Mouse (Mus musculus) left cerebral cortex, adult 2 months (tissue): Measurements from ENCODE around the gene Ryk. TPM values are rescaled to one million over a fixed set of nuclear protein-coding genes. Genes with fewer than 3 reads are reported as not detected.
A peak's percentile ranks its signal among the peaks of the same experiment; 100 is the strongest.

ENCODE experiments used
- DNase-seq, 2 experiments: peaks; one replicate each; pipeline ENCODE4 v3.0.0; 2021 to 2022; ENCODE audit warnings: low spot score in 2 of 2, mixed read lengths in 1 of 2; ENCODE audit errors: extremely low spot score in 1 of 2
- H3K27ac ChIP-seq: fragments of 200-600 bp; 2 replicates; pipeline ENCODE4 v1.8.1; 2022
- H3K4me3 ChIP-seq: fragments of 200-600 bp; 2 replicates; pipeline ENCODE4 v1.8.1; 2022
- CTCF ChIP-seq: fragments of 200-600 bp; IDR thresholded peaks from 2 replicates; pipeline ENCODE4 v1.8.1; 2022; ENCODE audit warnings: antibody characterized with exemption, mild to moderate bottlenecking, moderate library complexity
- intact Hi-C: fragments of 180-260 bp; cut with DNase I; formaldehyde crosslinking; loops from one replicate; pipeline ENCODE4 v1.15.1; 2025
- long read RNA-seq, 2 experiments: library from polyadenylated mRNA; stranded (forward); transcript quantifications; one replicate each; pipeline ENCODE4 v2.0.0; 2021; ENCODE audit warnings: borderline mapping rate in 2 of 2
- total RNA-seq, 2 experiments: library from RNA; stranded (reverse); gene quantifications; 2 replicates each; pipeline ENCODE4 v1.2.3; 2021

Gene Ryk
- total RNA-seq: 10 to 100 TPM; 35.4 to 42.5 TPM
- long read RNA-seq, experiment 1, transcript Ryk-201 (15 exons, 2,852 nt): minor isoform, 19 of 51 reads
- long read RNA-seq, experiment 1, transcript Ryk-203 (15 exons, 2,505 nt): major isoform, 22 of 51 reads
- long read RNA-seq, experiment 1, partial matches to known transcripts: 6 of 51 reads
- long read RNA-seq, experiment 1, other reads (novel, unspliced or antisense): 4 of 51 reads
- long read RNA-seq, experiment 2, transcript Ryk-203 (15 exons, 2,505 nt): major isoform, 16 of 37 reads
- long read RNA-seq, experiment 2, transcript Ryk-201 (15 exons, 2,852 nt): minor isoform, 14 of 37 reads
- long read RNA-seq, experiment 2, partial matches to known transcripts: 3 of 37 reads
- long read RNA-seq, experiment 2, other reads (novel, unspliced or antisense): 4 of 37 reads

DNA sequence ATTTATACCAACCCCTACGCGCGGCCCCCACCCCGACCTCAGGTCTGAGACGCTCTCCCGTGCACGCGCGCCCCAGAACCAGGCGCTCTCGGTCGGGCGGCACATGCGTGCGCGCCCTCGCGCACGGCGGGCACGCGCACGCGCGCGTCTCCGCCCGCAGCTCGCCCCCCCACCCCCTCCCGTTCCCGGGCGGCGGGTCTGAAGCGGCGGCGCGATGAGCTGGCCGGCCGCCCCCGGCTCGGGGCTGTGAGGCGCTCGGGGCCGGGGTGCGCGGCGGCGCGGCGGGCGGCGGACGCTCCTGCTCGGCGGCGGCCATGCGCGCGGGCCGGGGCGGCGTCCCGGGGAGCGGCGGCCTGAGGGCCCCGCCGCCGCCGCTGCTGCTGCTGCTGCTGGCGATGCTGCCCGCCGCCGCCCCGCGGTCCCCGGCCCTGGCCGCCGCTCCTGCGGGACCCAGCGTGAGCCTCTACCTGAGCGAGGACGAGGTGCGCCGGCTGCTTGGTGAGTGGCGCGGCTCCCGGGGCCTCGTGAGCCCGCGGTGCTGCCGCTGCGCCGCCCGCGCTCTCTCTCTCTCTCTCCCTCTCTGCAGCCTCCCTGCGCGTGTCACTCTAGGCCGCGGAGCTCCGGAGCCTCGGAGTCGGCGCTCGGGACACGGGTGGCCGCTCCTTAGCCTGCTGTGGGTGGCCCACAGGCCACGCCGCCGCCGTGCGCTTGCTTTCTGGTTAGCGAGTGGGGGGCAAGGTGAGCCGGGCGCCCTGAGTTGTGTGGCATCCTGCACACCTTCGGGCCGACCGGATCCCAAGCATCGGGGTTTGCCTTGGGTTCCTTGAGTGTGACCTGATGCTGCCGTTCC lies at the start of gene Ryk:
Gene Ryk (plus strand): TSS at position 176 of the 850 bp plus-strand sequence.
- peak; percentile 86 to 87 for DNase-seq
- Histone ChIP-seq H3K4me3 (peak within 1 kb of the TSS; percentile 72), H3K27ac (peak within 1 kb of the TSS; percentile 86)
- no peak for TF ChIP-seq CTCF
- intact Hi-C loops: loop anchor here (2.0 kb wide), 2 partner anchors 30 to 208 kb away; partner anchors contain the start of genes Anapc13 and Cep63

DNA sequence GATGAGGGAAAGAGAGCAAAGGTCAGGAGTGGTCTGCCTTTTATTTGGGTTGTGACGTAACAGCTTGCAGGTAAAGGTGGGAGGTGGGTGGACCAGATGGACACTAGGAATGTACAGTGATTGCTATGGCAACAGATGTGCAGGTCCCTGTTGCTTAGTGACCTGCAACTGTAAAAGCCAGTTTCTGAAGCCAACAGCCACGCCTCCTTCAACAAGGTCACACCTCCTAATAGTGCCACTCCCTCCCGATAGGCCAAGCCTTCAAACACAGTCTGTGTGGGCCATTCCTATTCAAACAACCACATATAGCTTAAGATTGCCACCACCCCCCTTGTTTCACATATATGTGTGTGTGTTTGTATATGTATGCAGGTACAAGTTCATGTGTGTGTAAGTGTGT lies 45.2 kb upstream of the Ryk start:
- TF ChIP-seq CTCF: no peak
- no peak overlapping the region for H3K4me3 ChIP-seq
- intact Hi-C loops: no loop called here
- DNase-seq: no peak
- H3K27ac ChIP-seq: no peak overlapping the region

DNA sequence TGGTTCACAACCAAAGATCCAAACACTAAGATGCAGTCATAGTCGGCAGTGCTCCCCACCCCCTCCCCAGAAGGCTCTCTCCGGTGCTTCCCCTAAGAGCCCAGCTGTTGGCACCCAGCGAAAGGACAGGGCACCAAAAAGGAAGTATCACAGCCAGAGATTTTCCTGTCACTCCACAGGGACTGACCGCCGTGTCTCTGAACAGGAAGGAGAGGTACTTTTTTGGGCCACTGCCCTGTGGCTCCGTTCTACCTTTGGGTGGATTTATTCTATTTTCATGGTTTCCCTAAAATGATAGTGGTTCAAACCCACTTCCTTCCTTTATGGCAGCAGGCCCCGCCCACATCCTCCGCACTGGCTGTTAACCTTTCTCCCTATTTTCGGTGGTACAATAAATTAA lies 42.9 kb upstream of the Ryk start:
- no peak overlapping the region for H3K27ac ChIP-seq
- no peak for TF ChIP-seq CTCF
- intact Hi-C loops: no loop called here
- H3K4me3 ChIP-seq: no peak overlapping the region
- no peak for DNase-seq

DNA sequence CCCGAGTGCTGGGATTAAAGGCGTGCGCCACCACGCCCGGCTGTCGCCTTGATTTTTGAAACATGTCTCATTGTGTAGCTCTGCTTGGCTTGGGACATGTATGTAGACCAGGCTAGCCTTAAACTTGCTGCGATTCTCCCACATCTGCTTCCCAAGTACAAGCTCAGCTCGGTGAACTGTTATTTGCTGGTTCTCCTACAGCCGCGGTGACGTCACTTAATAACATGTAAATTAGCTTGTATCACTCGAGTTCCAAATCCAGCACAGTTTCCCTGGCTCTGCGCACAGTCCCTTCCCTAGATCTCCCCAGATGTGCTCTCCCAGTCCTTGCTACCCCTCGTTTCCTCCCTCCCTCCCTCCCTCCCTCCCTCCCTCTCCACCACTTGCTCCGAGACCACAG lies 41.9 kb upstream of the Ryk start:
- no peak overlapping the region for H3K27ac ChIP-seq
- DNase-seq: no peak
- no peak for TF ChIP-seq CTCF
- intact Hi-C loops: no loop called here
- no peak overlapping the region for H3K4me3 ChIP-seq

DNA sequence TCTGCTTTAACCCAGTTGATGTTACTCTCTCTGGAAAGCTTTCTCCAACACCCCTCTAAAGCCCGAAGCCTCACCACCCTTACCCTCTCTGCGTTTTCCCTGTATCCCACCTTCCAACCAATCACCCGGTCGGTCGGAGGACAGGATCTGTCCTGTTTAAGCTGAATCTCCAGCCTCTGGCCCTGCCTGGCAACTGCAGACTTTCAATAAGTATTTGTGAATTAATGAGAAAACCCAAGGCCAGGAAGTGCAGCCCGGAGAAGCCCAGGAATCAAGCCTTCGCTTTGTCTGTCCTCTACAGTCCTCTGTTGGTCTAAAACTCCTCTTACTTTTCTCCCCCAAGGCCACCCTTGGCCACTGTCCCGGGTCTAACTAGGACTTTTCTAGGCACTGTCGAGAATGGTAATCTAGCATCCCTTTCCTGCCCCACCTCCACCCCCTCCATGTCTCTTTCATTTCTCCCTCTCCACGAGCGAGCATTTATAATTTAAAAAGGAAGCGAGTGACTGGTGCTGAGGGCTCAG lies 41.4 kb upstream of the Ryk start:
- no peak for TF ChIP-seq CTCF
- H3K27ac ChIP-seq: no peak overlapping the region

DNA sequence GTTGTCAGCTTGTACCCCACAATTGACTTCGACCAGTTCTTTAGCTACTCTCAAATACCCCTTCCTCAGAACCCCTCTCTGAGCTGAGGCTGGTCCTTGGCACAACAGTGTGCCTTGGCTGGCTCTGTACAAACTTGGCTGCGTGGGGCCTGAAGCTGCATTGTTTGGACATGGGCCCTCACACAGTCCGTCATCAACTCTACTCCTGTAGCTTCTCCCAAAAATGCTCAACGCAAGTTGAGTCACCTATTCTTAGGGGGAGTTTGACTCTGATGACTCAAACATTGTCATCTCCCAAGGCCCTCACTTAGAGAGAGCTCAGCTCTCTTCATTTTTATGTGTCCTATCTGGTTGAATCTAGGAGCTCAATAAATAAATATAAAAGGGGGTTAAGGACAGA lies 36.3 kb upstream of the Ryk start:
- no peak for DNase-seq
- intact Hi-C loops: no loop called here

More for the DNA sequence above, 41.4 kb upstream of the Ryk start:
- H3K4me3 ChIP-seq: no peak overlapping the region
- no peak for DNase-seq
- intact Hi-C loops: no loop called here

DNA sequence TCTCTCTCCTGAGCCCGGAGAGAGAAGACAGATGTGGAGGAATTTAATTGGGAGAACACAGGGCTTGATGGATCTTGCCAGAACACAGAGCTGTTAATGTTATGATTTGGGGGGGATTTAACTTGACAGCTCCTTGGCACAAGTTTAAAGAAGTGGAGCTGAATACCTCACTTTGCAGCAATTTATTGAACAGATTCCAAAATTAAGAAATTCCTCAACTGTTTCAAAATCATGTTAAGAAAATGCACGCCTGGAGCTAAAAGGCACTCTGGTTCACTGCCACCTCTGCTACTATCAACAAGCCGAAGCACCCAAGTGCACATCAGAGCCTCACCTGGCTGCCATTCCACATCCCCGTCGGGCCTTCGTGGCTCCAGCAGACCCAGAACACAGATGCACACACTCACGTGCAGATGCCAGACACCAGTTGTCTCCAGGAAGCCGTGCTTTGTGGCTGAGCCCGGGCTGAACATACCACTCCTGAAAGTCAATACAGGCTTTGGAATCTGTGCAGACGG lies 28.6 kb upstream of the Ryk start:
- H3K27ac ChIP-seq: no peak overlapping the region
- no peak for TF ChIP-seq CTCF
- no peak for DNase-seq
- H3K4me3 ChIP-seq: no peak overlapping the region
- intact Hi-C loops: no loop called here

More for the DNA sequence above, 36.3 kb upstream of the Ryk start:
- H3K4me3 ChIP-seq: no peak overlapping the region
- TF ChIP-seq CTCF: no peak
- no peak overlapping the region for H3K27ac ChIP-seq

DNA sequence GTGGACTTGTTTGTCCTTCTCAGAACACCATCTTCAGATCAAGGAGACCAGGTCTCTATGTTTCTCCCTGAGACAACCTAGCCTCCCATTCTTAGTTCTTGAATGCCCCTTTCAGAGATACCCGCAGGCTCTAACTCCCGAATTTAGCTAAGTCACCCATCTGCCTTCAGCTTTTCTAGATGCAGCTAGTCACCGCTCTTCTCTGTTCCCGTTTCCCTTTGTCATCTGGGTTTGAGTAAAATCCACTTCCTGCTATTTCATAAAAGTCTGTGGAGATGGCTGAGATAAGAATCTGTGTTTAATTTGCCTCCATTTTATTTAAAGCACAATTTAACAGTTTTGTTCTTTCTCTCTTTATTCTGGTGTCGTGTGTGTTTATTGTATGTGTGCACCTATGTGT lies 23.5 kb upstream of the Ryk start:
- intact Hi-C loops: loop anchor here (10.0 kb wide), 1 partner anchor 244 kb away; no protein-coding TSS in a partner anchor
- TF ChIP-seq CTCF: no peak
- no peak for DNase-seq
- Histone ChIP-seq H3K4me3 (no peak overlapping the region), H3K27ac (no peak overlapping the region)

DNA sequence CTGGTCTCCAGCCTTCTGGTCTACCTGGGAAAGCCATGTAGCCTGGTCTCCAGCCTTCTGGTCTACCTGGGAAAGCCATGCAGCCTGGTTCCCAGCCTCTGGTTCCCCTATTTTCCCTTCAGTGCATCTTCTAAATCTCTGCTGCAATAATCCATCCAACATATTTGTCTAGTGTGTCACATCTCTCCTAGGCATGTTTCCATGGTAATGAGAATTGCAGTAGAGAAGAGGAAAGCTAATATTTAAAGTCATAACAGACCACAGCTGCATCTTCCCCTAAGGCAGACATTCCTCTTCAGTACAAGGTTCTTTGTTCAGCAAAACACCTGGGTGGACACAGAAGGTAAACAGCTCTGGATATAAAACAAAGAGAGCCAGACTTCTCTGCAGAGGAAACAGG lies 16.5 kb upstream of the Ryk start:
- no peak for TF ChIP-seq CTCF
- no peak overlapping the region for H3K4me3 ChIP-seq
- intact Hi-C loops: loop anchor here (10.0 kb wide), 1 partner anchor 237 kb away; no protein-coding TSS in a partner anchor
- no peak for DNase-seq
- no peak overlapping the region for H3K27ac ChIP-seq

DNA sequence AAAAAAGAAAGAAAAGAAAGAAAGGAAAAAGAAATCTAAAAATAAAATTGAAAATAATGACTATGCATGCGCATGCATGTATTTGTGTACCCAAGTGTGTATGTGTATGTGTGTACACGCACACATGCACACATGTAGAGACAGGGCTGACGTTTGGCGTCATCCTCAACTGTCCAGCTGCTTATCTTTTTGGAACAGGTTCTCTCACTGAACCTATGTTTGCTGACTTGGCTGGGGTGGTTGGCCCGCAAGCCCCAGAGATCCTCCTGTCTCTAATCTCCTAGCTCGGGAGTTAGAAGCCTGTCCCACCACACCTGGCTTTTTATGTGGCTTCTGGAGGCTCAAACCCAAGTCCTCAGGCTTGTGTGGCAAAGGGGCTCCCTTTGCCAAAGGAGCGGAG lies 6.1 kb upstream of the Ryk start:
- Histone ChIP-seq H3K4me3 (no peak overlapping the region), H3K27ac (no peak overlapping the region)
- DNase-seq: no peak
- no peak for TF ChIP-seq CTCF
- intact Hi-C loops: no loop called here

DNA sequence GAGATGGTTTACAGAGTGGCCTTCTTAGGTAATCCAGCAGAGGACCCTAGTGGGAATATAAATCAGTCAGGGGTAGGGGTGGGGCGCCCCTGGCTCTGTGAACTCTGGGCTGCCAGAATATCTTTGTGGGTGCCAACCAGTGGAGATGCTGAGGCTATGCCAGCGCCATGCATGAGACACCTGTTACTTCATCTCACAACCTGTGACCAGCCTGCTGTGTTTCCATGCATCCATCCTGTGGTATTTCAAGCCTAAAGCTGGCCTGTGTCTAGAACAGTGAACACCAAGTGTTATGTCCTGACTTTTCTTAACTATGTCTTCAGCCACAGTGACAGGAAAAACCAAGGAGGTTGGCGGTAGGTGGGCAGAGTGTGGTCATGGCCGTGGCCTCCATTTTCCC lies 3.2 kb upstream of the Ryk start:
- H3K4me3 ChIP-seq: no peak overlapping the region
- intact Hi-C loops: no loop called here
- no peak overlapping the region for H3K27ac ChIP-seq
- no peak for TF ChIP-seq CTCF
- DNase-seq: no peak

DNA sequence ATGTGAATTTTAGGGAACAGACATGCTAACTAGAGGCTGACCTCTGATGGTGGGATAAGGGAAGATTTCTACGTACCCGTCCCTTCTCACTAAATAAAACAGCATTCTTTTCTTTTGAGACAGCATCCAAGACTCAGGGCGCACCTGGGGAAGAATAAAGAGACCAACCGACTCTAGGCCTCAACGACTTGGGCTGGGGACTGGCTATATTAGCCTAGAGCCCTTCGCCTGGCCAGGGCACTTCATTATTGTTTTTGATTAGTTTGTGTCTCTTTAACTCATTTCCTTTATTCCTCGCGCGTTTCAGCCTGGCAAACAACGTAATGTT lies 339 bp upstream of the Ryk start:
- intact Hi-C loops: loop anchor here (2.0 kb wide), 2 partner anchors 30 to 208 kb away; partner anchors contain the start of genes Anapc13 and Cep63
- TF ChIP-seq CTCF: no peak

More for the DNA sequence above, 339 bp upstream of the Ryk start:
- DNase-seq: no peak
- H3K4me3 ChIP-seq: peak overlapping the region; percentile 62
- H3K27ac ChIP-seq: peak overlapping the region; percentile 85
